Mouse (Mus musculus) heart, embryonic 16.5 days (tissue): Measurements from ENCODE around the gene Mcoln3. TPM values are rescaled to one million over a fixed set of nuclear protein-coding genes. Genes with fewer than 3 reads are reported as not detected.

Experiments used
- polyA plus RNA-seq: library from polyadenylated mRNA; unstranded; fragments of >200 nt; fragmentation: Nextera tagmentation; extraction: Ambion mirVana; gene quantifications from 2 replicates; pipeline ENCODE4 v1.2.1, GENCODE M21; 2015

The Mcoln3 gene
- polyA plus RNA-seq, 1 experiment from 2014 or later: 0.79 TPM

Other genes starting within 250 kb of the Mcoln3 start
- 41.8 and 49.1 TPM in 2 replicates for gene Bcl10, start 194.6 kb upstream of the Mcoln3 start, polyA plus RNA-seq
- gene 2410004B18Rik, start 179.4 kb upstream of the Mcoln3 start, polyA plus RNA-seq: 39.6 and 45.5 TPM in 2 replicates
- 10.2 and 10.3 TPM in 2 replicates for gene Syde2, start 129.6 kb upstream of the Mcoln3 start, polyA plus RNA-seq
- gene Wdr63, start 9.3 kb upstream of the Mcoln3 start, polyA plus RNA-seq: 0.37 and 0.74 TPM in 2 replicates
- gene Mcoln2, start 32.4 kb downstream of the Mcoln3 start, polyA plus RNA-seq: 0.97 and 3.2 TPM in 2 replicates
- gene Lpar3, start 103.5 kb downstream of the Mcoln3 start, polyA plus RNA-seq: 36.0 and 43.7 TPM in 2 replicates